8 mouse cellular contexts compared by ENCODE assay signal in the genomic region with DNA sequence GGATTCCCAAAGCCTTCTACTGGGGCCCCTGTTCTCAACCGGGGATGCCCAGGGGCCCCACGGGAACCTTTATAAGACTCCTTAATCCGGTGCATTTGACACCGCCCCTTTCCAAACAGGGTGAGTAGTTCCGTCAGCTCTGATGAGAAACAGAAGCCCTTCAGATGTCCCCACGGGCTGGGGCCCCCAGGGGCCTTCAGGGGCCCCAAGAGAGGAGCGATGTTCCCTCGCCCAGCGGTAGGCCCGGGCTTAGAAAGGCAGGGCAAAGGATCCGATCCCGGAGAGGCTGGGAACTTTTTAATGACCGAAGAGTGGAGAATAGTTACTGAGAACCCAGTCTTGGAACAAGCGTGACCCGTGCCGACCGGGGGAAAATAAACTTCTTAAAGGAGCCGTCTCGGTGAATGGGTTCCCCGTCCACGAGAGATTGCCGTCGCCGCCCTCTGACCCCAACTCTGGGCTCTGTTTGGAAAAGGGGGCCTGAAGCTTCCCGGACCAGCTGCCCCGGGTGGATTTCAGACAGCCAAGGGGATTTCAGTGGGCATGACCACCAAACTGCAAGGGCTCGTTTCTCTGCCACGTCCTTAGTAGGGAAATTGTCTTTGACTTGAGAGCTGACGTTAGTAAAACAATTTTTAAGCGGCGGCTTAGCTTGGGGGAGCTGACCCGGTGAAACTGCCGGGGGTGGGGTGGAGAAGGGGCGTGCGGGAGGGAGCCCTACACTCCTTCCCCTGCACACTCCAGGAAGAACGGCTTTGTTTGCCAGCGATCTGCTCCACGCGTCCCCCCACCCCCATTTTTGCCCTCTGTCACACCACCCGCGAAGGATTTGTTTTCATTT. TPM values are rescaled to one million over a fixed set of nuclear protein-coding genes. Genes with fewer than 3 reads are reported as not detected.
DNase-seq lines count a peak whose midpoint lies in the region; TF ChIP-seq lines count a peak whose summit lies in the region.

No protein-coding gene starts in this region.

- DNase-seq in embryo, embryonic 10.5 days (ENCODE audit: low spot score), result peak; percentile 52
- DNase-seq in embryo, embryonic 10 days (ENCODE audit: low spot score), result no peak
- DNase-seq in heart, postnatal 10 days, result peak; percentile 44 to 50
- DNase-seq in kidney, postnatal 25 days, result peak; percentile 49 to 66
- DNase-seq in left cerebral cortex, adult 9 months (ENCODE audit: low spot score in 2 of 2), result no peak
- no peak for DNase-seq in right cerebral cortex, postnatal 36 days (ENCODE audit: low spot score in 2 of 2)

- intact Hi-C loops in heart, postnatal 10 days (cut with DNase I), result no loop called here

- no peak overlapping the region for H3K4me2 ChIP-seq in myocyte (ENCODE audit: low read depth)

- H3K4me3 ChIP-seq in brown adipose tissue, adult 24 weeks (ENCODE audit: insufficient read depth, low read depth, low read length), result peak overlapping the region; percentile 60
- peak overlapping the region; percentile 32 for H3K4me3 ChIP-seq in myocyte

- H3K27ac ChIP-seq in brown adipose tissue, adult 24 weeks (replicated peaks; ENCODE audit: low read depth, low read length), result no peak overlapping the region

- H3K36me3 ChIP-seq in myocyte (ENCODE audit: control insufficient read depth, insufficient read depth), result no peaks in the 10 kb centered on the region

- H3K79me2 ChIP-seq in myocyte (ENCODE audit: control insufficient read depth, insufficient read depth), result peaks cover 8% of the 10 kb centered on the region

- no peak for TF ChIP-seq POLR2A in myocyte (IDR thresholded peaks at IDR 0.05; ENCODE audit: insufficient read length, low read depth)

- no peak overlapping the region for H3ac ChIP-seq in myocyte (ENCODE audit: control insufficient read depth, insufficient read length)

- H3K27me3 ChIP-seq in myocyte (ENCODE audit: control insufficient read depth, insufficient read depth, insufficient read length), result peaks cover 7% of the 10 kb centered on the region

- peaks cover 13% of the 10 kb centered on the region for H3K4me1 ChIP-seq in brown adipose tissue, adult 24 weeks (ENCODE audit: control insufficient read depth, insufficient read depth, insufficient read length, low read length)

TF ChIP-seq in myocyte, 11 proteins besides CTCF, POLR2A, EP300 and RAD21:
- TF ChIP-seq MYOG (IDR thresholded peaks at IDR 0.05; ENCODE audit: control insufficient read depth in 1 of 3, insufficient read depth in 1 of 3, insufficient read length in 2 of 3, low read depth in 2 of 3) (no peak), TCF12 (IDR thresholded peaks at IDR 0.05; ENCODE audit: insufficient read depth, poor library complexity, severe bottlenecking) (no peak), REST (IDR thresholded peaks at IDR 0.05; ENCODE audit: insufficient read depth, insufficient read length) (no peak), TCF3 (IDR thresholded peaks at IDR 0.05; ENCODE audit: insufficient read length, low read depth) (no peak), MYOD1 (IDR thresholded peaks at IDR 0.05; ENCODE audit: control insufficient read depth in 1 of 3, insufficient read length in 2 of 3, low read depth in 2 of 3) (no peak), USF1 (IDR thresholded peaks at IDR 0.05; ENCODE audit: low read depth) (no peak), SRF (IDR thresholded peaks at IDR 0.05; ENCODE audit: control insufficient read depth, insufficient read length, low read depth) (no peak)

RNA-seq across cellular contexts. Expression of gene Cbx4, which starts 3.4 kb away (rescaled TPM):
- polyA plus RNA-seq in brown adipose tissue, adult 24 weeks (2012; ENCODE audit: insufficient read depth, insufficient read length, missing spikeins), result 37.3 and 37.4 TPM in 2 replicates
- total RNA-seq in heart, postnatal 10 days (2021), result 10 to 100 TPM; 22.1 to 22.6 TPM
- 29.9 TPM for polyA plus RNA-seq in myocyte (2012; fragmentation: generic; extraction: Trizol)

RNA-seq across cellular contexts. Expression of gene Cbx8, which starts 48.7 kb away (rescaled TPM):
- polyA plus RNA-seq in brown adipose tissue, adult 24 weeks (2012; ENCODE audit: insufficient read depth, insufficient read length, missing spikeins), result 4.7 and 9.1 TPM in 2 replicates
- 1 to 10 TPM; 5.6 to 7.5 TPM for total RNA-seq in heart, postnatal 10 days (2021)
- polyA plus RNA-seq in myocyte (2012; fragmentation: generic; extraction: Trizol), result 4.9 TPM

Comparison
In these comparisons a context has a peak if more than half of its experiments do, and no peak if none do; other contexts are left out.
1. DNase-seq: peak in embryo, embryonic 10.5 days (single experiment), heart, postnatal 10 days (2 of 2) and kidney, postnatal 25 days (2 of 2); none in embryo, embryonic 10 days (single experiment), left cerebral cortex, adult 9 months (0 of 2) and right cerebral cortex, postnatal 36 days (0 of 2).